ENCODE assay signal across 8 mouse cellular contexts in the genomic region with DNA sequence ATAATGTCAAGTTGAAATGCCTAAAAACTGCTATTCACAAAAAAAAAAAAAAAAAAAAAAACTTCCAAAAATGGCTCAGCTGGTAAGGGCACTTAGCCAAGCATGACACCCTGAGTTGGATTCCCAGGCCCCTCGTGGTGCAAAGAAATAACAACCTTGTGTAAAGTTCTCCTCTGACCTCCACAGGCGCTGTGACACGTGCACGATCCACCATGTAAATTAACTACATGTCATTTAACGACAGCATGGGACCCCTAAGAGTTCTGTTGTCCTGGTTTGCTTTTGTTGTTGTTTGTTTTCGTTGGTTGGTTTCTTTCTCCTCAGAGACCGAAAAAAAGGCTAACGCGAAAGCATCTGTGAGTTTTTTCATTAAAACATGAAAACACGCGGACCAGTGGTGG. TPM values are rescaled to one million over a fixed set of nuclear protein-coding genes. Genes with fewer than 3 reads are reported as not detected.
A peak's percentile ranks its signal among the peaks of the same experiment; 100 is the strongest.
DNase-seq lines count a peak whose midpoint lies in the region; ATAC-seq lines count a peak whose summit lies in the region.

No protein-coding gene starts in this region.

- H3K36me3 ChIP-seq in megakaryocyte, embryonic 14.5 days (replicated peaks; ENCODE audit: low read length), result peaks cover 10% of the 10 kb centered on the region
- peaks cover 16% of the 10 kb centered on the region for H3K36me3 ChIP-seq in limb, embryonic 13.5 days
- H3K36me3 ChIP-seq in stomach, embryonic 14.5 days (ENCODE audit: control insufficient read depth, insufficient read depth, low read length), result no peaks in the 10 kb centered on the region

- peak overlapping the region; percentile 77; the same call in 1 of the 2 replicates for H3K27ac ChIP-seq in limb, embryonic 13.5 days
- H3K27ac ChIP-seq in stomach, embryonic 14.5 days (ENCODE audit: low read length), result no peak overlapping the region; the same call in 1 of the 2 replicates

- peak overlapping the region; percentile 73 for H3K9ac ChIP-seq in limb, embryonic 13.5 days
- peak overlapping the region; percentile 57 for H3K9ac ChIP-seq in stomach, embryonic 14.5 days (replicated peaks; ENCODE audit: low read depth, low read length)

- H3K27me3 ChIP-seq in megakaryocyte, embryonic 14.5 days (replicated peaks), result no peaks in the 10 kb centered on the region
- no peaks in the 10 kb centered on the region for H3K27me3 ChIP-seq in limb, embryonic 13.5 days
- H3K27me3 ChIP-seq in stomach, embryonic 14.5 days (ENCODE audit: control insufficient read depth, insufficient read depth, low read length), result no peaks in the 10 kb centered on the region

- peaks cover 40% of the 10 kb centered on the region for H3K4me1 ChIP-seq in megakaryocyte, embryonic 14.5 days
- H3K4me1 ChIP-seq in limb, embryonic 13.5 days, result peaks cover 11% of the 10 kb centered on the region; the same call in 1 of the 2 replicates
- H3K4me1 ChIP-seq in stomach, embryonic 14.5 days (ENCODE audit: control insufficient read depth, insufficient read depth, low read length), result no peaks in the 10 kb centered on the region

- WGBS in limb, embryonic 13.5 days, result 59% methylated on average over 11 of the region's 11 CpGs
- 61% methylated on average over 11 of the region's 11 CpGs for WGBS in stomach, embryonic 14.5 days

- peak overlapping the region; percentile 97 for H3K4me3 ChIP-seq in megakaryocyte, embryonic 14.5 days (replicated peaks)
- H3K4me3 ChIP-seq in limb, embryonic 13.5 days, result peak overlapping the region; percentile 79
- H3K4me3 ChIP-seq in stomach, embryonic 14.5 days (ENCODE audit: low read depth, low read length), result peak overlapping the region; percentile 59

- H3K4me2 ChIP-seq in limb, embryonic 13.5 days (replicated peaks), result peak overlapping the region; percentile 71
- H3K4me2 ChIP-seq in stomach, embryonic 14.5 days (replicated peaks; ENCODE audit: low read depth, low read length), result peak overlapping the region; percentile 68

- H3K9me3 ChIP-seq in megakaryocyte, embryonic 14.5 days, result no peaks in the 10 kb centered on the region
- H3K9me3 ChIP-seq in limb, embryonic 13.5 days, result no peaks in the 10 kb centered on the region
- no peaks in the 10 kb centered on the region for H3K9me3 ChIP-seq in stomach, embryonic 14.5 days (ENCODE audit: control insufficient read depth, low read depth, low read length)

- ATAC-seq in CD4-positive, CD25-positive, alpha-beta regulatory T cell, adult 4 months, result no peak
- no peak for ATAC-seq in megakaryocyte, adult 5-6 weeks (ENCODE audit: poor library complexity, severe bottlenecking)
- ATAC-seq in limb, embryonic 13.5 days (ENCODE audit: low FRiP score, low read depth), result no peak
- no peak for ATAC-seq in stomach, embryonic 14.5 days (ENCODE audit: insufficient number of reproducible peaks, insufficient read depth, low FRiP score, low read depth)

- DNase-seq in CD4-positive, CD25-positive, alpha-beta regulatory T cell, adult 2 months (ENCODE audit: low read depth, low spot score), result peak; percentile 27
- no peak for DNase-seq in spleen, postnatal 4 days (ENCODE audit: low spot score in 2 of 2)
- no peak for DNase-seq in adrenal gland, adult 8-10 months

RNA-seq across cellular contexts. Expression of gene Wdr34, which starts 0.6 kb away (rescaled TPM):
- polyA plus RNA-seq in CD4-positive, CD25-positive, alpha-beta regulatory T cell, adult 4 months (2017; shearing (Covaris generic)), result 1 to 10 TPM; 1.5 to 2.0 TPM
- 11.7 and 12.4 TPM in 2 replicates for polyA plus RNA-seq in megakaryocyte, embryonic 14.5 days (2012; ENCODE audit: insufficient read depth, low replicate concordance)
- 0.91 and 1.2 TPM in 2 replicates for total RNA-seq in megakaryocyte, adult 5-6 weeks (2015)
- total RNA-seq in megakaryocyte, adult 5-6 weeks (2017), result 1.8 and 5.7 TPM in 2 replicates
- 40.4 and 42.5 TPM in 2 replicates for polyA plus RNA-seq in limb, embryonic 13.5 days (2015; fragmentation: Nextera tagmentation; extraction: Ambion mirVana)
- polyA plus RNA-seq in stomach, embryonic 14.5 days (2014; fragmentation: Nextera tagmentation; extraction: Ambion mirVana), result 29.6 and 32.7 TPM in 2 replicates
- total RNA-seq in adrenal gland, adult 8-10 months (2022), result 10 to 100 TPM; 19.5 to 31.7 (median 26.6) TPM

RNA-seq across cellular contexts. Expression of gene Set, which starts 9.1 kb away (rescaled TPM):
- 100 to 1,000 TPM; 362 to 387 TPM for polyA plus RNA-seq in CD4-positive, CD25-positive, alpha-beta regulatory T cell, adult 4 months (2017; shearing (Covaris generic))
- polyA plus RNA-seq in megakaryocyte, embryonic 14.5 days (2012; ENCODE audit: insufficient read depth, low replicate concordance), result 207 and 239 TPM in 2 replicates
- total RNA-seq in megakaryocyte, adult 5-6 weeks (2015), result 160 and 167 TPM in 2 replicates
- total RNA-seq in megakaryocyte, adult 5-6 weeks (2017), result 634 and 647 TPM in 2 replicates
- polyA plus RNA-seq in limb, embryonic 13.5 days (2015; fragmentation: Nextera tagmentation; extraction: Ambion mirVana), result 514 and 554 TPM in 2 replicates
- 454 and 480 TPM in 2 replicates for polyA plus RNA-seq in stomach, embryonic 14.5 days (2014; fragmentation: Nextera tagmentation; extraction: Ambion mirVana)
- total RNA-seq in adrenal gland, adult 8-10 months (2022), result 100 to 1,000 TPM; 205 to 257 (median 225) TPM

RNA-seq across cellular contexts. Expression of gene Pkn3, which starts 29.4 kb away (rescaled TPM):
- under 1 TPM; 0.16 to 0.48 TPM for polyA plus RNA-seq in CD4-positive, CD25-positive, alpha-beta regulatory T cell, adult 4 months (2017; shearing (Covaris generic))
- 19.4 and 62.2 TPM in 2 replicates for polyA plus RNA-seq in megakaryocyte, embryonic 14.5 days (2012; ENCODE audit: insufficient read depth, low replicate concordance)
- 3.0 and 4.8 TPM in 2 replicates for total RNA-seq in megakaryocyte, adult 5-6 weeks (2015)
- total RNA-seq in megakaryocyte, adult 5-6 weeks (2017), result 7.0 and 9.1 TPM in 2 replicates
- 8.6 and 10.0 TPM in 2 replicates for polyA plus RNA-seq in limb, embryonic 13.5 days (2015; fragmentation: Nextera tagmentation; extraction: Ambion mirVana)
- 6.3 and 6.9 TPM in 2 replicates for polyA plus RNA-seq in stomach, embryonic 14.5 days (2014; fragmentation: Nextera tagmentation; extraction: Ambion mirVana)
- total RNA-seq in adrenal gland, adult 8-10 months (2022), result 1 to 10 TPM; 4.8 to 6.6 (median 5.8) TPM

RNA-seq across cellular contexts. Expression of gene Zdhhc12, which starts 45.3 kb away (rescaled TPM):
- polyA plus RNA-seq in CD4-positive, CD25-positive, alpha-beta regulatory T cell, adult 4 months (2017; shearing (Covaris generic)), result 10 to 100 TPM; 32.3 to 44.9 TPM
- polyA plus RNA-seq in megakaryocyte, embryonic 14.5 days (2012; ENCODE audit: insufficient read depth, low replicate concordance), result 58.2 and 66.6 TPM in 2 replicates
- total RNA-seq in megakaryocyte, adult 5-6 weeks (2015), result 20.3 and 24.6 TPM in 2 replicates
- 8.2 and 10.7 TPM in 2 replicates for total RNA-seq in megakaryocyte, adult 5-6 weeks (2017)
- polyA plus RNA-seq in limb, embryonic 13.5 days (2015; fragmentation: Nextera tagmentation; extraction: Ambion mirVana), result 25.3 and 27.9 TPM in 2 replicates
- polyA plus RNA-seq in stomach, embryonic 14.5 days (2014; fragmentation: Nextera tagmentation; extraction: Ambion mirVana), result 44.1 and 45.2 TPM in 2 replicates
- 10 to 100 TPM; 16.4 to 23.9 (median 17.6) TPM for total RNA-seq in adrenal gland, adult 8-10 months (2022)
